Mouse (Mus musculus): ENCODE data around the gene Tppp.
"Not testable (repeated sequence)": the region's sequence is repeated elsewhere in the genome, so short reads cannot be mapped to it uniquely, and the experiment has no call there.

Tppp gene

GRCm38 (mm10) chr13:74008948-74009718 lies at the start of gene Tppp:
Gene Tppp, plus strand, starts transcription at chr13:74009407.
- peak; percentile 79 for DNase-seq (ENCODE audit: low spot score)

- no peak for DNase-seq (ENCODE audit: low spot score)
Observed at GRCm38 (mm10) chr13:73960117-73960652, 49.0 kb upstream of the Tppp start.

GRCm38 (mm10) chr13:73961177-73961576 lies 48.0 kb upstream of the Tppp start:
- no peak for DNase-seq (ENCODE audit: low spot score)

GRCm38 (mm10) chr13:73963551-73963950 lies 45.7 kb upstream of the Tppp start, which contains the start of gene Zdhhc11:
Gene Zdhhc11, plus strand, starts transcription at chr13:73963851.
- DNase-seq (ENCODE audit: low spot score) = no peak

GRCm38 (mm10) chr13:73970545-73971448 lies 38.4 kb upstream of the Tppp start:
- DNase-seq (ENCODE audit: low spot score) = no peak

- no peak for DNase-seq (ENCODE audit: low spot score)
Observed at GRCm38 (mm10) chr13:73974523-73974922, 34.7 kb upstream of the Tppp start.

GRCm38 (mm10) chr13:73976935-73977334 lies 32.3 kb upstream of the Tppp start:
- no peak for DNase-seq (ENCODE audit: low spot score)

GRCm38 (mm10) chr13:73990325-73990724 lies 18.9 kb upstream of the Tppp start:
- no peak for DNase-seq (ENCODE audit: low spot score)

- DNase-seq (ENCODE audit: low spot score) = no peak
Observed at GRCm38 (mm10) chr13:73990761-73991160, 18.4 kb upstream of the Tppp start.

GRCm38 (mm10) chr13:73991267-73991666 lies 17.9 kb upstream of the Tppp start:
- DNase-seq (ENCODE audit: low spot score) = no peak

GRCm38 (mm10) chr13:73996456-73996855 lies 12.8 kb upstream of the Tppp start:
- no peak for DNase-seq (ENCODE audit: low spot score)

- no peak for DNase-seq (ENCODE audit: low spot score)
Observed at GRCm38 (mm10) chr13:74000519-74000918, 8.7 kb upstream of the Tppp start.

GRCm38 (mm10) chr13:74000961-74001360 lies 8.2 kb upstream of the Tppp start:
- DNase-seq (ENCODE audit: low spot score) = no peak

- DNase-seq (ENCODE audit: low spot score) = no peak
Observed at GRCm38 (mm10) chr13:74001492-74001891, 7.7 kb upstream of the Tppp start.

GRCm38 (mm10) chr13:74006881-74007280 lies 2.3 kb upstream of the Tppp start:
- not testable (repeated sequence) for DNase-seq (ENCODE audit: low spot score)

GRCm38 (mm10) chr13:74008216-74008615 lies 991 bp upstream of the Tppp start:
- not testable (repeated sequence) for DNase-seq (ENCODE audit: low spot score)

GRCm38 (mm10) chr13:74009791-74010614 lies 796 bp downstream of the Tppp start:
- DNase-seq (ENCODE audit: low spot score) = peak; percentile 27

- no peak for DNase-seq (ENCODE audit: low spot score)
Observed at GRCm38 (mm10) chr13:74010678-74011077, 1.5 kb downstream of the Tppp start.

- DNase-seq (ENCODE audit: low spot score) = no peak
Observed at GRCm38 (mm10) chr13:74015908-74016307, 6.7 kb downstream of the Tppp start.

- no peak for DNase-seq (ENCODE audit: low spot score)
Observed at GRCm38 (mm10) chr13:74017426-74017825, 8.2 kb downstream of the Tppp start.

GRCm38 (mm10) chr13:74019006-74019405 lies 9.8 kb downstream of the Tppp start:
- not testable (repeated sequence) for DNase-seq (ENCODE audit: low spot score)

All from urinary bladder, postnatal 10 days (tissue).